Mouse (Mus musculus): ENCODE measurements at regions not wholly inside any gene's neighbourhood (a gene's known extent, or its start where the extent isn't known, plus 50 kb on each side); places are given as distances from the start of the nearest gene placed in this dataset.

DNA sequence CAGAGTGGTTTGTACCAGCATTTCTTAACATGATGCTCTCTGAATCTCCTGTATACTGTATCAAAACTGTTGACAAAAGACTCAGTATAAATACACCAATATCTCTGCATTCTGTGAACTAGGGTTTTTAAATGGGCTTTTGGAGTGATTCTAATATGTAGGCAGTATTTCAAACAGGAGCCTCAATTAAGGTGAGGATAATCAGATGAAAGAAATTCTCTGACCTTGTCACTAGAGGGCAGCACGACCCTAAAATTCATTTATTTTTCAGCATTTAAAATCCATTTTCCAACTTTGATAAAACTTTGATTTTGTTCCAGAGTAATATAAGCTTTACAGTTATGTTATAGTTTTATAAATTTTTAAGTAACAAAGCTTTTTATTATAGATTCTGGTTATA is 114.5 kb downstream of the Rfx6 start:
- ATAC-seq (replicated peaks; ENCODE audit: low read depth, poor library complexity, severe bottlenecking) = 0 out of 2 replicates have a peak, but pooled peaks have one; percentile 42

DNA sequence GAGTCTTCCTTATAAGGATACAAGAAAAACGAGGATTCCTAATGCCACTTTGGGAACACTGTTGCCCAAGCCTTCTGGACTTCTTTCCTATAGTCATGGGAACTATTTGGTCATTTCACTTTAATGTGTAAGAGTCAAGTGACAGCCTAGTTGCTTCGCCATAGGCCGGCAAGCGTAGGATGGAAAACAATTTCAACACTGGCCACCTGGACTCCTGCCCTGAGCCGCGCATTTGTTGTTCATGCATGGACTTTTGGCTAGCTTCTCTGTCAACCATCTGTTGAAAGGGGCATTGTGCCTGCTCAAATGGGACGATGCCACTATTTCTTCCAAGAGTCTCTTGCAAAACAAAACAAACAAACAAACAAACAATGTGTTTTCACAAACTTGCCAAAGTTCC is 116.3 kb downstream of the Rfx6 start:
- no peak for ATAC-seq (replicated peaks; ENCODE audit: low read depth, poor library complexity, severe bottlenecking)

DNA sequence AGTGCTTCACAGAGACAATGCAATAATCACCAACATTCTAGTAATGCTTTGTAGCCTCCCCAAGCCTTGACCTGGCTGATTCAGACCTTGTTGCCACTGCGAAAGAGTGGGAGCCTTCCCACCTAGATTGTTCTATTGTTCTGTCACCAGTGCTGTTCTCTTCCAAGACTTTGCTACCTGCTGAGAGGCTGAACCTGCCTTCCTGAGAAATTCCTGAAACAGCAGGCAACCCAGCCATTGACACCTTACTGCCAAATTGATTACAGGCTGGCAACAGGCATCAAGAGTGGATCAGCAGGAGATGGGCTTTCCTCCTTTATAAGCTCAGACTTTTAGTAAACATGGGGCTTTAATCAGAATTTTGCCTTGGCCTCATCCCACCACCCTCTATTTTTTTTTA is 139.1 kb downstream of the Rfx6 start:
- ATAC-seq (replicated peaks; ENCODE audit: low read depth, poor library complexity, severe bottlenecking) = no peak

DNA sequence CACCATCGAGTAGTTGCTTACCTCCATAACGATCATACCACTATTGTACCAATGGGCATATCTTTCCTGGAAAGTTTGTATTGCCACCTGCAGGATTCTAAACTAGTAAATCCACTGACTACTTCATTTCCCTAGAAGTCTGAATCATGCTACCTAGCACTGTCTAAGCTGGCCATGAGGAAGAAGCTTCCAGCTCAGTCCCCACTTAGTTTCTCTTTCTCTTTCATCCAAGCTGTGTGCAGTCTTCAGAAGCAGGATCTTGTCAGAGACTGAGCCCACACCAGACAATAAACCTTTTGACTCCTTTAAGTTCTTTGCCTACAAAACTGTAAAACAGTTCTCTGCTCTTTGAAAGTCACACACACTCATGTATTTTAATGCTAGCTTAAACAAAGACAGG is 146.3 kb downstream of the Rfx6 start:
- ATAC-seq (replicated peaks; ENCODE audit: low read depth, poor library complexity, severe bottlenecking) = no peak

DNA sequence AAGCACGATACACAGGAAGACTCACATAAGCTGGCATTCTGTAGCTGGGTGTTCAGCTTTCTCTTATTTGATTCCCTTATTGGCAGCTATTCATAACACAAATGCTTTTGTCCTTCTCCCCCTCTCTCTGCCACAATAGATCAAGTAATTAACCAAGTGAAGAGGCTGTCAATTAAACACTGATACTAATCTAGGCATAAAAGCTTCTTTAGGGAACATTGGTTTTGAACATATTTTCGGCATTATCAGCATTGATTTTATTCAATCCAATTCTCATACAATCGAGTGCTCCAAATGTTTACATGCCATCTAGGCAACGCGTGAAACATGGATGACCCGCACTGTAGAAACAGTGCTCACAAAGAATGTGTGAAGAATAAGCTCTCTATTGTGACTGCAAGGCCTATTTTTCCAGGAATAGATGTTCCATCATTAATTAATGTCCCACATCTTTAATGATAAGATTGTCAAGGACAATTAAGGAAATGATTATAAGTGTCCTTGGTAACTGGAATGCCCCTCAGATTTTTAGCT is 148.9 kb downstream of the Rfx6 start:
- ATAC-seq (replicated peaks; ENCODE audit: low read depth, poor library complexity, severe bottlenecking) = no peak

DNA sequence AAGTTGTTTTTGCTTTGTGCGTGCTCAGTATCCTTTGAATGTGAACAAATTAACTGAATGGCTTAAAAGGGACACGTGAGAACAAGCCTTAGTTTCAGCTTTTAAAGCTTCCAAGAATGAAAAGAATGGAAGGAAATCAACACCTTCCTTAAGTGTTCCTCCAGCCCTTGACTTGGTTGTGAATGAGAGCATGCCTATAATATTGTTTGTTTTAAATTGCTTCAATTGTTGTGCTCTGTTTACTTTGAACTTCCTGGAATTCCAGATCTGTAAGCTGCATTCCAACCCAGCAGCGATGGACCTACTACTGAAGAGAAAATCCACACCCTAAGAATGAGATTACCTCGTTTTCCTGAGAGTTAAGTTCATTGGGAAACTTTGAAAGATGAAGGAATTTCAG is 154.9 kb downstream of the Rfx6 start:
- ATAC-seq (replicated peaks; ENCODE audit: low read depth, poor library complexity, severe bottlenecking) = no peak

DNA sequence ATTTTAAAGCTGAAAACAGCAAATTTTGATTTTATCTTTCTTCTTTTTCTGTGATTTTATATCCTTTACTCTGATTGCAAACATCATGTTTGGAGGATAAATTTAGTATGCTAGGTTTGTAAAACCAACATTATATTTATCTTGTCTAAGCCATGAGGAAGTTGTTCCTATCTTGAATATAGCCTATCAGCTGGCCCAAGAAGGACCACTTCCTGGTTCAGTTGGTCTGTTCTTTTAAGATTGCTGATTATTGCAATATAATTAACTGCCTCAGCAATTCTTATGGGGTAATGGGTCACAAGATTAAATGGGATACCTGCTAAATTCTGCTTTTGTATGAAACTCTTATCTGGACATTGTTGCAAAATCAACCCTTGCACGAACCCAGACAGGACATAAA is 165.5 kb downstream of the Rfx6 start:
- no peak for ATAC-seq (replicated peaks; ENCODE audit: low read depth, poor library complexity, severe bottlenecking)

DNA sequence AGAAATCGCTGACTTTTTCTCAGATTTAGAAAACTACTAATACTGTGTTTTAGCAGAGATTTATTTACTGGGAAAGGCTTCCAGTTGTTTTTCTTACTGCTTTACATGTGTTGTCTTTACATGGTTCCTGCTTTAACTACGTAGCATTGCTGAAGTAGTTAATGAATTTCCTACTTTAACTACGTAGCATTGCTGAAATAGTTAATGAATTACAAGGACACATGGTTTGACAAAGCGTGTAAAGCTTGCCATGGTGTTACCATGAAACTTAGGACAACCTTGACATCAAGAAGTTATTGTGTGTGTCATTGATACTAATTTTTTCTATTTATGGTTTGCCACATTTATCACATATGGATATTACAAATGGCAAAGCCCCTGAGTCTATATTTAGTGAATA is 168.7 kb downstream of the Rfx6 start:
- ATAC-seq (replicated peaks; ENCODE audit: low read depth, poor library complexity, severe bottlenecking) = no peak

DNA sequence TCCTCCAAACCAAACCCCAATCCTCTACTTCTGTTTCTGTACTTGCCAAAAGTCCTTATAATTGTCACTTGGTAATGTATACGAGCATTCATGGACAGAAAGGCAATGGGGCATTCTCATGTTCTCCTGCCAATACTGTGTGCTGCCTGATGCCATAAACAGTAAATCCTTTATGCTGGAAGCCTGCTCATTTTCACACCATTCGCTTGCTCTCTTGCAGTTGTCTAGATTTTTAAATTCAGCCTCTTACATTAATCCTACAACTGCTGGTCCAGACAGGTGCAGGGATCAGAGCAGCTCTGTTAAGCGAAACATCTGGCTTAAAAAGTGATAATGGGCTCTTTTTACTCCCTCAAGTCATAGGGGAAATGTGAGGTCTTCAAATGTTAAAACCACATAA is 152.9 kb upstream of the Vgll2 start:
- no peak for ATAC-seq (replicated peaks; ENCODE audit: low read depth, poor library complexity, severe bottlenecking)

DNA sequence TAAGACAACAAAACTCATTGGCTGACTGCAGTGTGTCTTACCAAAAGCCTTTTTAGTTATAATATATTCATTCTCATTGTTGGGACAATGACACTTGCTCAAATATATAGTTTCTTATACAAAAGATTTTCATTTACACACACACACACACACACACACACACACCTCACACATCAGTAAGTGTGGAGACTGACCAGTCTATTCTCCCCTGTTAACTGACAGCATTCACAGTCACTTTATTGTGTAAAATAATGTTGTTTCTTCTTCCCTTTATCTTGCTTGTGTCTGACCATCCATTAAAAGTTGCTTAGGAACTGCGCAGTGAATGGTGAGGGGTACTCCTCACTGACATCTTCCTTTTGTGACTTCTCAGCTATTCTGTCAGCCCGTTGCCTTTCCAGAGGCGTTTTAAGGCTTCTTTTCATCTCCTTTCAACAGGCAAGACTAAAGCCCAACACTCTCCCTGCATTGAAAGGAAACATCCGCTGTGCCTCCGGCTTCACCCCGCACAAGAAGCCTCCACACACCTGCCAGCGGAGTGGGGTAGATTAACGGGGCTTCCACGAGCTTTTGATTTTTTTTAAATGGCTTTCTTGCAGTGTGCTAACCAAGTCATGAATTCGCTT is 111.1 kb upstream of the Vgll2 start:
- no peak for ATAC-seq (replicated peaks; ENCODE audit: low read depth, poor library complexity, severe bottlenecking)

DNA sequence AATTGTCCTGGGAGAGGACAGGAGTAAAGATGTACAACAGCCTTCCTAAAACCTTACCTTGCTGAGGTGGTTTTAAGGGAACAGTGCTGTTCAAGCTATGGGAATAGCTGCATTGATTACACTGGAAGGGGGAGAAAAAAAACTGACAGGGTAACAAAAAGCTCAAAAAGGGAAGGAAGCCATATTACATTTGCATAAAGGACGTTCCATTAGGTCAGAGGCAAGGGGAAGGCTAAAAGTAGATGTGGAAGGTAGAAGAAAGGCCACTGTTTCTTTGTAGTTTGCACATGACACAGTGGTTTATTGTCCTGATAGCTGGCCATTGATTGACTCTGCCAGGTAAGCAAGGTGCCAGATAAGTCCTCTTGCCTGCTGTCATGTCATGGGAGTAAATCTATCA is 110.2 kb upstream of the Vgll2 start:
- no peak for ATAC-seq (replicated peaks; ENCODE audit: low read depth, poor library complexity, severe bottlenecking)

DNA sequence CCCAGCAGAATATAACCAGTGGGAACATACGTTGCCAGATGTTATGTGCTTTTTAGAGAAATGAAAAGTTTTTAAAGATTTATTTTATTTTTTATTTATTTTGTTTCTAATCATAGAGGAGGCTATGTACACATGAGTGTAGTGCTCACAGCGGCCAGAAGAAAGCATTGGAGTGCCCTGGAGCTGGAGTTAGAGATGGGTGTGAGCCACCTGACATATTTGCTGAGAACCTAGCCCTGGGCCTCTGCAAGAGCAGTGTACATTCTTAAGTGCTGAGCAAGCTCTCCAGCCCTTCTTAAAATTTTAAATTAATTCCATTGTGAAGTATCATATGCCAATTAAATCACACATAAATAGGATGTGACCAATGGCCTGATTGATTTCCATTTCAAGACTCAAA is 95.7 kb upstream of the Vgll2 start:
- no peak for ATAC-seq (replicated peaks; ENCODE audit: low read depth, poor library complexity, severe bottlenecking)

DNA sequence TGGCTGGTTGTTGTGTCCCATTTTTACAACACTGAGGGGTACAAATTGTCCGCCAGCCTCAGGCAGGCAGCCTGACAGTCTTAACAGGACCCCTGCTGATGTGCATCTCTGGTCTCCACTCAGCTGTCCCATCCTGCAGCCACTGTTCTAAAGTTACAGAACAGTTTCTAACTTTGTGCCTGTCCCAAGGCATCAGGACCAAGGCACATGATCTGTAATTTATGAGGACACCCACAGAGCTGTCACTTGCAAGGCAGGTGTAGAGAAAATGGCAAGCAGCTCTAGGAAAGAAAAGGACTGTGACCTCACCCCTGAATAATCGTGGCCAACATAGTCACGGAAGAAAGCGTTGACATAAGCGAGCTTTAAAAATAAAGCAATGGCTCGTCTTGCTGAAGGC is 93.0 kb upstream of the Vgll2 start:
- ATAC-seq (replicated peaks; ENCODE audit: low read depth, poor library complexity, severe bottlenecking) = no peak

DNA sequence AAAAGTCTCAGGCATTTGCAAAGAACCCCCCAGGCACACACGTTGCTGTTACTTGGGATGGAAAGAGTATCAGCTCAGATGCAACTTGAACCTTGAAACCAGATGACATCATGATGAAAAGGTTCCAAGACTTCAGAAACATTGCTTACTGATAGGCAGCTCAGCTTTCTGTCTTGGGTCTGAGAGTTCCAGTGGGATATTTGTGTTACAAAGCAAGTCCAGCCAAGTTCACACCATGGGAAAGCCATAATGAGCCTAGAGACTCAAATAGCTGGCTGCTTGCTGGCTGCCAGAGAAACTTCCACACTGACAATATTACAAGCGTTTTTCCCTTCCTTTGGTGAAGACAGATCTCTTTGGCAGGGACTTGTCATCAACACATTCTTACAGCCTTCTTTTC is 92.0 kb upstream of the Vgll2 start:
- ATAC-seq (replicated peaks; ENCODE audit: low read depth, poor library complexity, severe bottlenecking) = no peak

DNA sequence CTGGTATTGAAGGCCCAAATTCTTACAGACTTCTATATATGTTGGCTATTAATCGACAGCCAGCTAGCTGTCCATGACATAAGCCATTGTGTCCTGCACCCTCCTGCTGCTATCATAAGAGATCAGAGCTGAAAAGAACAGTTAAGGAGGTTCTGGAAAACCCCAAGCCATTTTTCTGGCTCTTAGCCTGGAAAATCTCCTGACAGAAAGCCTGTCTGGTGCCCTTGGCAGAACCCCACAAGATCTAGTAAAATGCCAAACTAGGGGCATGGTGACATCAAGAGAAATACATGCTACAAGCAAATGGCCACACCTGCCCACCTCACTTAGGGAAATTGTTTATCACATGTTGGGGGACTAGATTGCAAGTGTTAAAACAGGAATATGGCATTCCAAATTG is 91.6 kb upstream of the Vgll2 start:
- no peak for ATAC-seq (replicated peaks; ENCODE audit: low read depth, poor library complexity, severe bottlenecking)

DNA sequence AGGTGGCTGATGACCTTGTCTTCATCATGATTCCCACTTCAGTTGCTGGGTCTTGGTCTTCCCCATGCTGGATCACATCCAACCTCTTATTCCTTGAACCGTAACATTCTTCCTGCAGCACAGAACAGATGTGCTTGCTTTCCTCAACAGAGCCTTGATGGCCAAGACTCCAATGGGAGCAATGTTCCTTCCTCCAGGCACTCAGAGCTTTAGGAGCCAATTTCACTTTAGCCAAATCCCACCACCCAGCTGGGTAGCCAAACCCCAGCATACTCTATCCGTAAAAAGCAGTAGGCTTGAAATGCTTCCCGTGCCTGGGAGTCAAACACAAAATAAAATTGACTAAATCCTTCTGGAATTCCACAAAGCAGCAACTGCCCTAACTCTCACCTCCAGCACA is 86.8 kb upstream of the Vgll2 start:
- ATAC-seq (replicated peaks; ENCODE audit: low read depth, poor library complexity, severe bottlenecking) = no peak

DNA sequence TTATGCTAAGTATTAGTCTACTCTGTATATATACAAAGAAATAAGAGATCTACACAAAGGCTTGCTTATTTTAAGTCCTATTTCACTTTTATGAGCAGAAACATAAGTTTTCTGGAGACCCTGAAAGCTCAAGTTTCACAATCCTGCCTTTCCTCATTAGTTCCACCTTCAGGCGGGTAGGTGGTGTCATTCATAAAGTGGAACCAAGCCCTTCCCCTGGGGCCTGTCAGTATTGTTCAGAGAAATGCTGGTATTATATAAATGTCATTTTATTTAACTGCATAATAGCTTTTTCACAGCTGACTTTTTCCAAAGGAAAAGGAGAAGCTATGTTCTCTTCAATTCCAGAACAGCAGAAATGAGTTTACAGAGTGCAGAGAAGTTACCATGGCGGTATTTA is 81.1 kb upstream of the Vgll2 start:
- no peak for ATAC-seq (replicated peaks; ENCODE audit: low read depth, poor library complexity, severe bottlenecking)

DNA sequence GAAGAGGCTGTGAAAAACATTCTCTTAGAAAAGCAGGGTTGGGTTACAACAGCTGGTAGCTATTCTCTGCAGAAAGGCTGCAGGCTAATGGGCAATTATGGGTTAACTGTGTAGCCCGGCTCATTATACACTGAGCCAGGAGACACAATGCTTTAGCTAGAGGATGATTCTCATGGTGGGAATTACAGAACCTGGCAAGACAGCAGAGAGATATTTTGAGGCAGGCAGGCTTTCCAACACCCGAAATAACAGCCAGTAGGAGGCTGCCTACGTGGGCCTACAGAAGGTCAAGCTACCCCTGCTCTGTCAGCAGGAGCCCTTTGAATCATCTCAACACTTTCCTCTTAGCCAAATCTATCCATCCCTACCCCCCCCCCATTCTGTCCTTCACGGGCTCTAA is 76.6 kb upstream of the Vgll2 start:
- no peak for ATAC-seq (replicated peaks; ENCODE audit: low read depth, poor library complexity, severe bottlenecking)

DNA sequence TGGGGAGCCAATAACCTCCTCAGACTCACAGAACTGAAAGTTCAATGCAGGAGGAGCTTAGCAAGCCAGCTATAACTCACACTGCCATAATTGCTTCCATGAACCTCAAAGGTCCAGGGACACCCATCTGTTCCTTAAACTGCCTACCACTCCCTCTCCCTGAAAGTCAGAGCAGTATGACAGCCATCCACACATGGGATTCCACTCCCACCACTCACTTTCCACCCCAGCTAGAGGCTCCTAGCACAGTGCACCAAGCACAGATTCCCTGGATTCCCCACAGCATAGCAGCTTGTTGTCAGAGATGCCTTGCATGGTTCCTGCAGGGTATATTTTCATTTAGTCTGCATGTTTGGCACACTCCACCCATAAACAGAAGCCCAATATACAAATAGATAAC is 76.1 kb upstream of the Vgll2 start:
- ATAC-seq (replicated peaks; ENCODE audit: low read depth, poor library complexity, severe bottlenecking) = no peak

DNA sequence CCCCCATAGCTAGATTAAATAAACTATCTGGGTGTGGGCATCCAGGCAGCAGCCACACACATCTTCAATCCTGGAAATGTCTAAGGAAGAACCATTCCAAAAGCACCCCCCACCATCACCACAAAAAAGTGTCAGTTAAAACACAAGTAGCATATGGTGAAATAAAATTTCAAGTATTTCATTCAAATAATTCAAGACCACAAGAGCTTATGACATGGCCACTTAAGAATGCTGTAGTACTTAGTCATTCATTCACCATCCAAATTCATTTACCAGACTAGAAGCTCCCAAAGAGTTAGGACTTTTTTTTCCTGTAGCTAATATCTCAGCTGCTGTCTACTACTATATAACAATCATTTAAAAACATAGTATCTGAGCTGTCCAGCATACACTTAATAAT is 75.4 kb upstream of the Vgll2 start:
- ATAC-seq (replicated peaks; ENCODE audit: low read depth, poor library complexity, severe bottlenecking) = no peak

DNA sequence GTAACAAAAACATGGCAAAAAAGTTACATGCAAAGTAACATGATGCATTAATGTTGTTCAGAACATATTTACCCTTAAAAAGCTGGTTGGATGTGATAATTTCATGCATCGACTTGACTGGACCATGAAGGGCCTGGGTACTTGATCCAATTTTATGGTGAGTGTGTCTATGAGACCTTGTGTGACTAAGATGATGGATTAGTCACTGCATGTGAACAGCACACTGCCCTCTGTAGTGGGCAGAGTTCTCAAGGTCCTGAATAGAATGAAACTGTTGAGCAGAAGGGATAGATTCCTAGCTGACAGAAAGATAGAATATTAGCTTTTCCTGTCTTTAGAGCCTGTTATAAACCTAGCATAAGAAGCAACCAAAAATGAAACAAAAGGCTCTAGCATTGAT is 72.3 kb upstream of the Vgll2 start:
- no peak for ATAC-seq (replicated peaks; ENCODE audit: low read depth, poor library complexity, severe bottlenecking)

DNA sequence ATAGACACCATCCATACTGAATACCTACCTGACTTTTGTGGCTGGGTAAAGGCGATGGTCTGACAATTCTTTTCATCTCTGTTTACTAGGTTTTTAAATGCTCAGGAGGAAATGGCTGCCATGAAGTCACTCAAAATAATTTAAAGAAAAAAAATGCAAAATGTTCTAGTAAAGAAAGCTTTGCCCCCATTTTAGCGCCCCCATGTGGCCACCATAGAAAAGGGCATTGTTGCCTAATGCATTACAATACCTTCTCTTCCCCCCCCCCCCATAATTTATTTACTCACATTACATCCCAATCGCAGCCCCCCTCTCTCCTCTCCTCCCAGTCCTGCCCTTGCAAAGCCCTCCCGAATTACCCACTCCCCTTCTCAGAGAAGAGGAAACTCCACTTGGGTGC is 70.3 kb upstream of the Vgll2 start:
- no peak for ATAC-seq (replicated peaks; ENCODE audit: low read depth, poor library complexity, severe bottlenecking)

DNA sequence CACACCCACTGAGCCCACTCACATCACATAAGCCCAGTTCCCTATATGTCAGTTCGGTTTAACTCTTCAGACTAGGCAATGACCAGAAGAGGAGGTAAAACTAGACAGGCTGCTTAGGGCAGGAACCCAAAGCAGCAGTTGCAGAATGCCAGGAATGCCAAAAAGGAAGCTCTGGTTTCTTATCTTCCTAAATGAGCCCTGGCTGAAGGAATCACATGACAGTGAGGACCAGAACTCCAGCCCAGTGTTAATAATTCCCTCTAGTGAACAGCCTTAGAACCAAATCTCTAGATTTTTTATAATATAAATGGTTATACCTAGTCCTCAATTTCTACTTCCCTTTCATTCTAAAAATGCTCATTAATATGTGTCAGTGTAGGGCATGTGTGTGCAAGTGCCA is 65.8 kb upstream of the Vgll2 start:
- ATAC-seq (replicated peaks; ENCODE audit: low read depth, poor library complexity, severe bottlenecking) = no peak

Measured in common myeloid progenitor, adult 5-6 weeks (primary cell).